Mouse (Mus musculus) spleen, adult 2 months (tissue): Measurements from ENCODE around the gene Pde6h.

Experiments used
- CTCF ChIP-seq: fragments of 200-500 bp; IDR thresholded peaks from 2 replicates; pipeline ENCODE4 v1.5.1; 2011; ENCODE audit warnings: mild to moderate bottlenecking, inconsistent platforms; ENCODE audit not compliant: insufficient read depth, insufficient read length, insufficient replicate concordance; ENCODE audit errors: extremely low read depth
- POLR2A ChIP-seq: fragments of 200-500 bp; IDR thresholded peaks from 2 replicates; pipeline ENCODE4 v1.6.1; 2011; ENCODE audit warnings: low read depth, low read length, inconsistent platforms

DNA sequence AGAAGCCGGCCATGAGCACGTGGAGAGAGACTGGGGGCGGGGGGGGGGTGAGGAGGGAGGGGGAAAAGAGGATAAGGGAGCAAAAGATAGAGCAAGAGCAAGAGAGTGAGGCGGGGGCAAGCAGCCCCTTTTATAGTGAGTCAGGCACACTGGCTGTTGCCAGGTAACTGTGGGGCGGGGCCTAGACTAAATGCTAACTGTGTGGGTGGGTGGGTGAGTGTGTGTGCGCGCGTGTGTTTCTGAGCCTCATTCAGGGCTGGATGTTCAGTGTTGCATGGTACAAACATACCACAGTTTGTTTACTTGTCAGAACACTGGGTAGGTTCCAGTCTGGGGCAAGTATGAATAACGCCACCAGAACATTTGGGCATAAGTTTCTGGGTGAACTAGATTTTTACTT, 23.3 kb downstream of the Pde6h start:
- TF ChIP-seq CTCF: no peak
- no peak for TF ChIP-seq POLR2A
